ENCODE assay signal across 8 mouse cellular contexts in genomic region chr7:114066529-114067178, GRCm38 (mm10). TPM values are rescaled to one million over a fixed set of nuclear protein-coding genes. Genes with fewer than 3 reads are reported as not detected.
DNase-seq lines count a peak whose midpoint lies in the region; ATAC-seq and TF ChIP-seq lines count a peak whose summit lies in the region.

No protein-coding gene starts in this region.

- ATAC-seq in heart, embryonic 12.5 days (ENCODE audit: insufficient number of reproducible peaks, low FRiP score), result peak; percentile 72
- ATAC-seq in kidney, embryonic 16.5 days (ENCODE audit: low FRiP score, low TSS enrichment), result peak; percentile 80
- peak; percentile 87 for ATAC-seq in monocyte, adult 5-6 weeks (replicated peaks; ENCODE audit: insufficient number of reproducible peaks, low FRiP score, low TSS enrichment, poor library complexity, severe bottlenecking)

- H3K4me3 ChIP-seq in C2C12 (ENCODE audit: insufficient read depth, poor library complexity, severe bottlenecking), result no peak overlapping the region
- H3K4me3 ChIP-seq in erythroblast, embryonic 14.5 days (replicated peaks), result peak overlapping the region; percentile 39
- peak overlapping the region; percentile 25 for H3K4me3 ChIP-seq in heart, embryonic 12.5 days
- H3K4me3 ChIP-seq in kidney, embryonic 16.5 days (ENCODE audit: low read length), result peak overlapping the region; percentile 31

- peak; percentile 91 for DNase-seq in brain, adult 2 months (ENCODE audit: low read depth, low spot score)
- peak; percentile 77 for DNase-seq in liver
- peak; percentile 73 to 87 for DNase-seq in spleen, postnatal 4 days (ENCODE audit: low spot score in 2 of 2)

- WGBS in heart, embryonic 12.5 days, result 7% methylated on average over 14 of the region's 14 CpGs
- WGBS in kidney, embryonic 16.5 days, result 5% methylated on average over 14 of the region's 14 CpGs

- H3K27me3 ChIP-seq in C2C12 (ENCODE audit: control insufficient read depth, insufficient read depth, insufficient read length), result no peaks in the 10 kb centered on the region
- H3K27me3 ChIP-seq in erythroblast, embryonic 14.5 days (ENCODE audit: control insufficient read depth), result no peaks in the 10 kb centered on the region
- H3K27me3 ChIP-seq in heart, embryonic 12.5 days (replicated peaks), result no peaks in the 10 kb centered on the region
- no peaks in the 10 kb centered on the region for H3K27me3 ChIP-seq in kidney, embryonic 16.5 days (ENCODE audit: insufficient read depth, low read length)

- no peaks in the 10 kb centered on the region for H3K9me3 ChIP-seq in erythroblast, embryonic 14.5 days (ENCODE audit: control insufficient read depth, low read length)
- H3K9me3 ChIP-seq in heart, embryonic 12.5 days (replicated peaks), result no peaks in the 10 kb centered on the region
- 0 out of 2 replicates have a peak, but pooled peaks cover 4% of the 10 kb centered on the region for H3K9me3 ChIP-seq in kidney, embryonic 16.5 days (ENCODE audit: low read length)

- H3K79me2 ChIP-seq in C2C12 (ENCODE audit: control insufficient read depth, insufficient read depth), result peaks cover 92% of the 10 kb centered on the region

- no peak overlapping the region for H3ac ChIP-seq in C2C12 (ENCODE audit: control insufficient read depth, insufficient read length, low read depth)

- no peak overlapping the region for H3K9ac ChIP-seq in heart, embryonic 12.5 days
- 0 out of 2 replicates have a peak overlapping the region, but pooled peaks have one; percentile 7 for H3K9ac ChIP-seq in kidney, embryonic 16.5 days (replicated peaks; ENCODE audit: low read length)

- H3K36me3 ChIP-seq in C2C12 (ENCODE audit: control insufficient read depth, insufficient read depth), result no peaks in the 10 kb centered on the region
- no peaks in the 10 kb centered on the region for H3K36me3 ChIP-seq in erythroblast, embryonic 14.5 days (ENCODE audit: control insufficient read depth)
- H3K36me3 ChIP-seq in heart, embryonic 12.5 days, result no peaks in the 10 kb centered on the region
- H3K36me3 ChIP-seq in kidney, embryonic 16.5 days (ENCODE audit: insufficient read depth, low read length), result no peaks in the 10 kb centered on the region

- H3K4me2 ChIP-seq in heart, embryonic 12.5 days, result peak overlapping the region; percentile 64
- peak overlapping the region; percentile 51 for H3K4me2 ChIP-seq in kidney, embryonic 16.5 days (replicated peaks; ENCODE audit: low read depth, low read length)

- peaks cover 7% of the 10 kb centered on the region for H3K4me1 ChIP-seq in erythroblast, embryonic 14.5 days (ENCODE audit: control insufficient read depth)
- peaks cover 55% of the 10 kb centered on the region for H3K4me1 ChIP-seq in heart, embryonic 12.5 days (replicated peaks)
- peaks cover 30% of the 10 kb centered on the region for H3K4me1 ChIP-seq in kidney, embryonic 16.5 days (ENCODE audit: insufficient read depth, low read length)

- peaks cover 71% of the 10 kb centered on the region for H3K79me3 ChIP-seq in C2C12 (ENCODE audit: low read depth)

- TF ChIP-seq CTCF in C2C12 (IDR thresholded peaks at IDR 0.05; ENCODE audit: control insufficient read depth, insufficient read depth, insufficient read length), result peak; percentile 74

- peak overlapping the region; percentile 82 for H3K27ac ChIP-seq in heart, embryonic 12.5 days (ENCODE audit: poor library complexity, severe bottlenecking)
- peak overlapping the region; percentile 54 for H3K27ac ChIP-seq in kidney, embryonic 16.5 days (ENCODE audit: low read length)

TF ChIP-seq in C2C12, 6 proteins besides CTCF, POLR2A, EP300 and RAD21:
- TF ChIP-seq MYOD1 (IDR thresholded peaks at IDR 0.05; ENCODE audit: control insufficient read depth, insufficient read length, low read depth), result no peak

RNA-seq across cellular contexts. Expression of gene Rras2, which starts 50.9 kb away (rescaled TPM):
- polyA plus RNA-seq in C2C12 (2012; fragmentation: generic; extraction: Trizol), result 55.3 TPM
- polyA plus RNA-seq in erythroblast, embryonic 14.5 days (2012), result 0.02 TPM in 1 of 2 replicates, not detected in the other
- 61.6 and 65.6 TPM in 2 replicates for polyA plus RNA-seq in heart, embryonic 12.5 days (2016; fragmentation: Nextera tagmentation; extraction: Ambion mirVana)
- polyA plus RNA-seq in kidney, embryonic 16.5 days (2015; fragmentation: Nextera tagmentation; extraction: Ambion mirVana), result 33.6 and 36.4 TPM in 2 replicates
- 17.4 to 51.9 TPM (median 23.4 TPM) in 3 replicates for total RNA-seq in monocyte, adult 5-6 weeks (2017)

Comparison
In these comparisons a context has a peak if more than half of its experiments do, and no peak if none do; other contexts are left out.
1. RNA of gene Rras2, which starts 50.9 kb away (polyA plus RNA-seq): 61.6 to 65.6 TPM in heart, embryonic 12.5 days, 55.3 TPM in C2C12 (single experiment) and 33.6 to 36.4 TPM in kidney, embryonic 16.5 days; 0.02 TPM in erythroblast, embryonic 14.5 days; every median in the first group is over 10 times any median in the second.
2. Peak in every context shown above with its lines, with median percentiles within 50 percentile points of each other: DNase-seq and ATAC-seq.